Mouse (Mus musculus): ENCODE measurements around the gene Lrp10.

DNA sequence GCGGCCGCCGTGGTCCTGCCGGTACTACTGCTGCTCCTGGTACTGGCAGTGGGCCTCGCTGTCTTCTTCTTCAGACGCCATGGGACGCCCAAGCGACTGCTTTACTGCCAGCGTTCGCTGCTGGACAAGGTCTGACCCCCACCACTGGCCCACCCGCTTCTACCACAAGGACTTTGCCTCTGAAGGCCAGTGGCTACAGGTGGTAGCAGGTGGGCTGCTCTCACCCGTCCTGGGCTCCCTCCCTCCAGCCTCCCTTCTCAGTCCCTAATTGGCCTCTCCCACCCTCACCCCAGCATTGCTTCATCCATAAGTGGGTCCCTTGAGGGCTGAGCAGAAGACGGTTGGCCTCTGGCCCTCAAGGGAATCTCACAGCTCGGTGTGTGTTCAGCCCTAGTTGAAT is 23.4 kb upstream of the Lrp10 start:
- TF ChIP-seq CTCF (IDR thresholded peaks at IDR 0.05; ENCODE audit: low read depth) (no peak), EP300 (optimal IDR thresholded peaks at IDR 0.05) (no peak)
